Mouse (Mus musculus) stomach, embryonic 16.5 days (tissue): ENCODE measurements around the gene Snx30. TPM values are rescaled to one million over a fixed set of nuclear protein-coding genes. Genes with fewer than 3 reads are reported as not detected.

Experiments used
- ATAC-seq: fragments of 200-750 bp; cut with Nextera tagmentation; 2 replicates; pipeline ENCODE4 v1.8.0; 2017; ENCODE audit warnings: moderate number of reproducible peaks, moderate TSS enrichment; ENCODE audit not compliant: insufficient read depth, low FRiP score
- H3K27ac ChIP-seq: fragments of 300-500 bp; sonication (generic); 2 replicates; pipeline ENCODE4 v1.5.1; 2014; ENCODE audit warnings: low read length
- H3K27me3 ChIP-seq: fragments of 300-500 bp; sonication (generic); 2 replicates; pipeline ENCODE4 v1.6.1; 2014; ENCODE audit warnings: low read length, control low read depth, mixed read lengths; ENCODE audit not compliant: control insufficient read depth, insufficient read depth
- H3K36me3 ChIP-seq: fragments of 300-500 bp; sonication (generic); 2 replicates; pipeline ENCODE4 v1.6.1; 2014; ENCODE audit warnings: low read length; ENCODE audit not compliant: control insufficient read depth, insufficient read depth
- H3K4me1 ChIP-seq: fragments of 300-500 bp; sonication (generic); 2 replicates; pipeline ENCODE4 v1.6.1; 2014; ENCODE audit warnings: low read length, control low read depth, mixed read lengths; ENCODE audit not compliant: control insufficient read depth, insufficient read depth
- H3K4me2 ChIP-seq: fragments of 300-500 bp; sonication (generic); 2 replicates; pipeline ENCODE4 v1.6.1; 2014; ENCODE audit warnings: low read depth, low read length, mixed read lengths
- H3K4me3 ChIP-seq: fragments of 300-500 bp; sonication (generic); replicated peaks from 2 replicates; pipeline ENCODE4 v1.5.1; 2014; ENCODE audit warnings: mild to moderate bottlenecking, low read length
- H3K9ac ChIP-seq: fragments of 300-500 bp; sonication (generic); 2 replicates; pipeline ENCODE4 v1.6.1; 2014; ENCODE audit warnings: low read length
- H3K9me3 ChIP-seq: fragments of 300-500 bp; sonication (generic); replicated peaks from 2 replicates; pipeline ENCODE4 v1.6.1; 2016; ENCODE audit warnings: low read length, control low read depth; ENCODE audit not compliant: control insufficient read depth
- WGBS: fragments of 180-500 bp; shearing (Covaris S2); extraction: QIAGEN DNeasy Blood & Tissue Kit; methylation state at CpG from one replicate; pipeline ENCODE4 v1.1.7; 2014; 5-methylcytosine and 5-hydroxymethylcytosine counted together
- polyA plus RNA-seq: library from polyadenylated mRNA; unstranded; fragments of >200 nt; fragmentation: Nextera tagmentation; extraction: Ambion mirVana; gene quantifications from 2 replicates; pipeline ENCODE4 v1.2.1, GENCODE M21; 2015

The Snx30 gene
- polyA plus RNA-seq, 1 experiment from 2014 or later: 4.9 TPM

GRCm38 (mm10) chr4:59870433-59870832, 64.8 kb downstream of the Snx30 start:
- H3K4me3 ChIP-seq: no peak overlapping the region
- H3K9me3 ChIP-seq: no peaks in the 10 kb centered on the region
- peaks cover 3% of the 10 kb centered on the region; the same call in 1 of the 2 replicates for H3K4me1 ChIP-seq
- no peaks in the 10 kb centered on the region for H3K36me3 ChIP-seq
- H3K9ac ChIP-seq: no peak overlapping the region
- no peak for ATAC-seq
- H3K27ac ChIP-seq: no peak overlapping the region
- H3K27me3 ChIP-seq: no peaks in the 10 kb centered on the region
- H3K4me2 ChIP-seq: no peak overlapping the region
- 60% methylated on average over 6 of the region's 6 CpGs for WGBS

DNA sequence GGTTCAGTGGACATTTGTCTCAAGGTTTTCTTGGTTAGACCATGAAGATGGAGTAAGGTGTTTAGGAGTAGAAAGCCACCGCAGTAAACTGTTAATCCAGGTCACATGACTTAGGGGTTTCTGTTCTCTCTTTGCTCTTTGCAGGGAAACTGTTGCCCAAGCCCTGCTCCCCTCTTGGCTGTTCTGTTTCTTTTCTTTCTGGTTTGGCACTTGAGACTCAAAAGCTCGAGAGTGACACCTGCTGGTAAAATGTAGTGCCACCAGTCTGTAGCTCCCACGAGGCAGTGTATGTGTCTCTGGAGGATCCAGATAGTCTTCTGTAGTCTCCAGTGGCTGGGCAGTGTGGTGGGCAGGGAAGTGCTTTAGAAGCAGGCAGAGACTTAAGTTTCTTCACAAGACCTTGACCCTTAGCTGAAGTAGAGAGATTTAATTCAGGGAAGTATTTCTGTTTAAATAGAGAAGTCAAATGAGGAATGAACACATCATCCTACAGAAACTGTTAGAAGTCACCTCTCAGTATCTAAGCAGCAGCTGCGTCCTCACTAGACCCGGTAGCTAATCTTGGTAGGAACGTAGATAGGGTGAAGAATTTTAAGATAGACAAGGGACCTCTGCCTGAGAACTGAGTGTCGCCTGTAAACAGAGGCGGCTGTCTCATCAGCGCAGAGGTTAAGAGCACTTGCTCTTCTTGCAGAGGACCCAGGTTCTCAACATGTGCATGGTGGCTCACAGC, 65.4 kb downstream of the Snx30 start:
- Histone ChIP-seq H3K9ac (no peak overlapping the region), H3K4me2 (no peak overlapping the region), H3K27me3 (no peaks in the 10 kb centered on the region), H3K36me3 (no peaks in the 10 kb centered on the region), H3K27ac (no peak overlapping the region), H3K9me3 (no peaks in the 10 kb centered on the region), H3K4me1 (peaks cover 3% of the 10 kb centered on the region; the same call in 1 of the 2 replicates), H3K4me3 (no peak overlapping the region)
- peak; percentile 73; the same call in 1 of the 2 replicates for ATAC-seq
- 53% methylated on average over 9 of the region's 9 CpGs for WGBS

- Histone ChIP-seq H3K4me2 (no peak overlapping the region), H3K27ac (no peak overlapping the region), H3K36me3 (no peaks in the 10 kb centered on the region), H3K4me1 (peaks cover 3% of the 10 kb centered on the region; the same call in 1 of the 2 replicates), H3K4me3 (no peak overlapping the region), H3K9ac (no peak overlapping the region), H3K9me3 (no peaks in the 10 kb centered on the region), H3K27me3 (no peaks in the 10 kb centered on the region)
- ATAC-seq: no peak
- 53% methylated on average over 6 of the region's 6 CpGs for WGBS
These were observed 67.6 kb downstream of the Snx30 start for GRCm38 (mm10) chr4:59873240-59873639.

DNA sequence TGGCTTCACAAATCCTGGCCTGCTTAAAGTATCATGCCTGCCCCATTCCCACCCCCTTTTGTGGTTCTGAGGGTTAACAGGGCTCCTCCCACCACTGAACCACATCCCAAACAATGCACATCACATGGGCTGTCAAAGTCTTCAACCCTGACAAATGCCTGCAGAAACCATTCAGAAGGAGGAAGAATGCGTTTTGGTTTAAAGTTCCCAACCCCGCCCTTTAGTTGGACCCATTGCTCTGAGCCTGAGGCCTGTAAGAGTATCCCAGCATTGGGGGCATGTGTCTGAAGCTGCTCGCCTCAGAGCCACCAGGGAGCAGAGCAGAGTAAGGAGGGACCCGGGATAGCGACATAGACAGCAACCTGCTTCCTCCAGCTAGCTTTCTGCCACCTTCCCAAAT, 68.2 kb downstream of the Snx30 start:
- no peak overlapping the region for H3K4me2 ChIP-seq
- H3K4me1 ChIP-seq: peaks cover 3% of the 10 kb centered on the region; the same call in 1 of the 2 replicates
- ATAC-seq: no peak
- H3K4me3 ChIP-seq: no peak overlapping the region
- no peak overlapping the region for H3K9ac ChIP-seq
- no peak overlapping the region for H3K27ac ChIP-seq
- no peaks in the 10 kb centered on the region for H3K36me3 ChIP-seq
- no peaks in the 10 kb centered on the region for H3K9me3 ChIP-seq
- WGBS: 52% methylated on average over 5 of the region's 5 CpGs
- no peaks in the 10 kb centered on the region for H3K27me3 ChIP-seq

DNA sequence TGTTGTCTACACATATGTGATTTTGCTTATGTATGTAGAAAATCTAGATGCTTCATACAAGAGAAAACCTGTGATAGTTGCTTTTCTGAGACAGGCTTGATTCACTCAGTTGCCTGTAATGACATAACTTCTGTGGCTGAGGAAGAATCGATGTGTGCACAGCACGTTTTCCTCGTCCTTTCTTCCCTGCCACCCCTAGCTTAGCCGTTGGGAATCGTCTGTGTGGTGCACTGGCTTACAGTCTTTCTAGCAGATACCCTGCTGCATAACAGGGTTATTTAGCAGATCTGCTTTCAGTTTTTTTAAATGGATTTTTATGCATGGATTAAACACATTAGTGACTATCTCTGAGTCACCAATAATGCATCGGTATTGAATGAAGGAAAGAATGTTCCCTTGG, 70.9 kb downstream of the Snx30 start:
- 76% methylated on average over 6 of the region's 6 CpGs for WGBS

DNA sequence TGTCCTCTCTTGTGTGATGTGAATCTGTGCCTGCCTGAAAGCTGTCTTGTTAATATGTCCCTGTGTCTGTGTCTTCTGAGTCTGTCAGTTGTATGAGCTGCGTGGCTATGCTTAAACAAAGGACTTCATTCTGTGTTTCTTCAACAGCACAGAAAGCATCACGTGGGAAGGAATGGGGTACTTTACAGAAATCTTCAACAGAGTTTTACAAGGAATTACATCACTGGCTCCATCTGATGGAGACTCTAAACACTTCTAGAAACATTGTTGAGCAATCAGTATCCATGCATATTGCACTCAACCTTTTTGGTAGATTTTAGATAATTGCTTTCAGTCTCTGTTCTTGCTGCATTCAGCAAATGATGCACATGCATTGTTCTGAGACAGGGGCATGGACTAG, 71.4 kb downstream of the Snx30 start:
- H3K9me3 ChIP-seq: no peaks in the 10 kb centered on the region
- WGBS: 76% methylated on average over 2 of the region's 2 CpGs
- H3K9ac ChIP-seq: no peak overlapping the region
- H3K4me1 ChIP-seq: no peaks in the 10 kb centered on the region
- H3K27me3 ChIP-seq: no peaks in the 10 kb centered on the region
- H3K4me2 ChIP-seq: no peak overlapping the region
- no peak overlapping the region for H3K4me3 ChIP-seq
- no peaks in the 10 kb centered on the region for H3K36me3 ChIP-seq
- ATAC-seq: no peak
- H3K27ac ChIP-seq: no peak overlapping the region

More for the DNA sequence above, 70.9 kb downstream of the Snx30 start:
- Histone ChIP-seq H3K27me3 (no peaks in the 10 kb centered on the region), H3K27ac (no peak overlapping the region), H3K9me3 (no peaks in the 10 kb centered on the region), H3K4me2 (no peak overlapping the region), H3K9ac (no peak overlapping the region), H3K4me3 (no peak overlapping the region), H3K36me3 (no peaks in the 10 kb centered on the region), H3K4me1 (no peaks in the 10 kb centered on the region)
- no peak for ATAC-seq

DNA sequence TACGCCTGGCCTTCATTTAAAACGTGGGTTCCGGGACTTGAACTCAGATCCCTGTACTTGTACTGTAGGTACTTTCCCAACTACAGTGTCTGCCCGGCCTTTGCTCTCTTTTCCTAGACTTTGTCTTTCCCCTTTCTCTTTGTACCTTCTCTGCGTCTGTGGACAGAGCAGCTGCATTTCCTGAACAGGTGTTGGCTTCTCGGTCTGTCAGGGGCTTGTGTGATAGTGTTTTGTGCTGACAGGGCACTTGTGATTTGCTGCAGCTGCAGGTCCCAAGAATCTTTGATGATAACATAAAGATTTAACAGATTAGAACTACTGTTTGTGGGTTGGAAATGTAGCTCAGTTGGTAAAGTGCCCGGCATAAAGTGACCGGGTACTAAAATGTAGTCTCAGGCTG, 73.0 kb downstream of the Snx30 start:
- Histone ChIP-seq H3K4me3 (no peak overlapping the region), H3K4me2 (no peak overlapping the region), H3K9ac (no peak overlapping the region), H3K9me3 (no peaks in the 10 kb centered on the region), H3K27me3 (no peaks in the 10 kb centered on the region), H3K4me1 (no peaks in the 10 kb centered on the region), H3K36me3 (0 out of 2 replicates have a peak, but pooled peaks cover 4% of the 10 kb centered on the region), H3K27ac (no peak overlapping the region)
- WGBS: 76% methylated on average over 8 of the region's 8 CpGs
- ATAC-seq: no peak

GRCm38 (mm10) chr4:59879444-59879843, 73.8 kb downstream of the Snx30 start:
- H3K4me1 ChIP-seq: no peaks in the 10 kb centered on the region
- no peaks in the 10 kb centered on the region for H3K27me3 ChIP-seq
- H3K36me3 ChIP-seq: 0 out of 2 replicates have a peak, but pooled peaks cover 4% of the 10 kb centered on the region
- no peak overlapping the region for H3K9ac ChIP-seq
- no peak overlapping the region for H3K27ac ChIP-seq
- no peak for ATAC-seq
- no peak overlapping the region for H3K4me2 ChIP-seq
- no peaks in the 10 kb centered on the region for H3K9me3 ChIP-seq
- 85% methylated on average over 3 of the region's 3 CpGs for WGBS
- H3K4me3 ChIP-seq: no peak overlapping the region

DNA sequence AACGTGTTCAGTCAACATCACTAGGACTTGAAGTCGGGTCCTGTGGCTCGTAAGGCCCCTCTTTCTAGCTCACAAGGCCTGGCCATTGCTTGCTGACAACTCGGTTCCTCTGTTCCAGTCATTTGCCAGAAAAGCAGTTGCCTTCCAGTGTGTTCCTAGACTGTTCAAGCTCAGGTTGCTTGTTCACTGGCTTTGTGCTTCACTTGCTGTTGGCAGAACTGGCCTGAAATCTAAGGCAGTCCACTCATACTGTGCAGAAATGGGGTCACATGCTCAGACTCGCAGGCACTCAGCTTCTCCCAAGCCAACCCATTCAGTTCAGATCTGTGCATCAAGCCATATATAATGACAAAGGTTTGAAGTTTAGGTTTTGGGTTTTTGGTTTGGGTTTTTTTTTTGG, 75.1 kb downstream of the Snx30 start:
- Histone ChIP-seq H3K4me2 (no peak overlapping the region), H3K9ac (no peak overlapping the region), H3K4me1 (no peaks in the 10 kb centered on the region), H3K36me3 (0 out of 2 replicates have a peak, but pooled peaks cover 4% of the 10 kb centered on the region), H3K27ac (peak overlapping the region; percentile 51), H3K27me3 (no peaks in the 10 kb centered on the region), H3K4me3 (no peak overlapping the region), H3K9me3 (no peaks in the 10 kb centered on the region)
- WGBS: 76% methylated on average over 5 of the region's 5 CpGs
- ATAC-seq: no peak
